Mouse (Mus musculus): ENCODE measurements at regions not wholly inside any gene's neighbourhood (a gene's known extent, or its start where the extent isn't known, plus 50 kb on each side); places are given as distances from the start of the nearest gene placed in this dataset.

DNA sequence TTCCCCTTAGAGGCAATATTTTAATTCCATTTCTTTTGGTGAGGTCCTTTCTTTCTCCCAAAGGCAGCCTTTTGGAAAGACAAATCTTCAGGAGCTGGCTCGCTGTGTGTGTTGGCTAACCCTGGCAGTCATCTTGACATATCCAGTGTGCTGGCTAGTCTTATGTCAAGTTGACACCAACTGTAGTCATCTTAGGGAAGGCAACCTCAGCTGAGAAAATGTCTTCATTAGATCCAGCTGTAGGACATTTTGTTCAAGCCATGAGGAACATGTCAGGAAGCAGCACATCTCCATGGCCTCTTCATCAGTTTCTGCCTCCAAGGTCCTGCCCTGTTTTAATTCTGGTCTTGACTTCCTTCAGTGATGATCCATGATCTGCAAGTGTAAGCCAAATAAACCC lies 192.1 kb upstream of the Tle4 start:
- no peaks in the 10 kb centered on the region for H3K9me3 ChIP-seq (ENCODE audit: control insufficient read depth, low read length)
- DNase-seq (ENCODE audit: low spot score) (no peak), ATAC-seq (replicated peaks; ENCODE audit: low FRiP score) (no peak)
- no peaks in the 10 kb centered on the region for H3K27me3 ChIP-seq (replicated peaks; ENCODE audit: control insufficient read depth, insufficient read depth, low read length)
- 88% methylated on average over 1 of the region's 1 CpGs for WGBS
- no peaks in the 10 kb centered on the region for H3K36me3 ChIP-seq (ENCODE audit: control insufficient read depth, insufficient read depth, low read length)
- H3K4me2 ChIP-seq, result no peak overlapping the region
- H3K27ac ChIP-seq (ENCODE audit: low read depth, low read length), result no peak overlapping the region
- no peak overlapping the region for H3K9ac ChIP-seq (ENCODE audit: low read depth, low read length)
- no peaks in the 10 kb centered on the region for H3K4me1 ChIP-seq (replicated peaks; ENCODE audit: control insufficient read depth, insufficient read depth, low read length)
- no peak overlapping the region for H3K4me3 ChIP-seq (ENCODE audit: low read depth, low read length)

DNA sequence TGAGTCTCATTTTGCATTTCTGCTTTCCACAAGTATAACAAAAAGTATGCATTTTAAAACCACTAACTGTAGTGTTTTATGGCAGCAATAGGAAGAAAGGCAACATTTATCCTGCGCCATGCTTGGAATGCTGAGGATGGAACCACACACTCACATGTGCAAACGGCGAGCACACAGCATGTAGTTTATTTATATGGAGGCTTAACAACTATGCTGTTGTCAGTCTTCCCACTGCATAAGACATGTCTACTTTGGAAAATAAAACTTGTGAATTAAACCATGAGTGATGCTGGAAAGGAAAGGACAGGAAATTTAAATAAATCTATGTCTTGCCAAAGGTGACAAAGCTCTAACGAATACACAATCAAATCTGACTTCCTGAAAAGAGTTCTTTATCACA lies 190.8 kb upstream of the Tle4 start:
- WGBS, result 85% methylated on average over 4 of the region's 4 CpGs
- H3K4me3 ChIP-seq (ENCODE audit: low read depth, low read length), result no peak overlapping the region
- H3K27ac ChIP-seq (ENCODE audit: low read depth, low read length), result no peak overlapping the region
- H3K4me2 ChIP-seq, result no peak overlapping the region
- no peaks in the 10 kb centered on the region for H3K4me1 ChIP-seq (replicated peaks; ENCODE audit: control insufficient read depth, insufficient read depth, low read length)
- no peaks in the 10 kb centered on the region for H3K27me3 ChIP-seq (replicated peaks; ENCODE audit: control insufficient read depth, insufficient read depth, low read length)
- H3K36me3 ChIP-seq (ENCODE audit: control insufficient read depth, insufficient read depth, low read length), result no peaks in the 10 kb centered on the region
- H3K9me3 ChIP-seq (ENCODE audit: control insufficient read depth, low read length), result no peaks in the 10 kb centered on the region
- no peak for DNase-seq (ENCODE audit: low spot score)
- H3K9ac ChIP-seq (ENCODE audit: low read depth, low read length), result no peak overlapping the region
- no peak for ATAC-seq (replicated peaks; ENCODE audit: low FRiP score)

DNA sequence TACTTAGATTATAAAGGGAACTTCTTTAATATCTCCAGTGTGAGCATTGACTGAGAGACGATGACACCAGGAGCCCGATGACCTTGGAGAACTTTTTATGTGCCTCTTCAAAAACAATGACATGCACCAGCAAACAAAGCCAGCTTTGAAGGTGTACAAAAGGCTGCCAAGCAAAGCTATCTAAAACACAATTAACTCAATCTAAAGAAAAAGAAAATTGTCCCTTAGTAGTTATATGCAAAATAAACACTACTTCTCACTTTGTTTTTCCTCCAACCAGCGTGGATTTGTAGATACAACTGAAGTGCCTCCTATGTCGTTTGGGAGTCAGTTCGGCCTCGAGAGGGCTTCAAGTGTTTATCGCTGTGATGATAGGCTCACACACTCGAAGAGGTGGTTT lies 189.0 kb upstream of the Tle4 start:
- Histone ChIP-seq H3K4me1 (replicated peaks; ENCODE audit: control insufficient read depth, insufficient read depth, low read length) (no peaks in the 10 kb centered on the region), H3K4me3 (ENCODE audit: low read depth, low read length) (no peak overlapping the region), H3K27me3 (replicated peaks; ENCODE audit: control insufficient read depth, insufficient read depth, low read length) (no peaks in the 10 kb centered on the region), H3K36me3 (ENCODE audit: control insufficient read depth, insufficient read depth, low read length) (no peaks in the 10 kb centered on the region), H3K9me3 (ENCODE audit: control insufficient read depth, low read length) (no peaks in the 10 kb centered on the region), H3K27ac (ENCODE audit: low read depth, low read length) (no peak overlapping the region), H3K9ac (ENCODE audit: low read depth, low read length) (no peak overlapping the region), H3K4me2 (no peak overlapping the region)
- DNase-seq (ENCODE audit: low spot score), result no peak
- no peak for ATAC-seq (replicated peaks; ENCODE audit: low FRiP score)
- 81% methylated on average over 8 of the region's 8 CpGs for WGBS

DNA sequence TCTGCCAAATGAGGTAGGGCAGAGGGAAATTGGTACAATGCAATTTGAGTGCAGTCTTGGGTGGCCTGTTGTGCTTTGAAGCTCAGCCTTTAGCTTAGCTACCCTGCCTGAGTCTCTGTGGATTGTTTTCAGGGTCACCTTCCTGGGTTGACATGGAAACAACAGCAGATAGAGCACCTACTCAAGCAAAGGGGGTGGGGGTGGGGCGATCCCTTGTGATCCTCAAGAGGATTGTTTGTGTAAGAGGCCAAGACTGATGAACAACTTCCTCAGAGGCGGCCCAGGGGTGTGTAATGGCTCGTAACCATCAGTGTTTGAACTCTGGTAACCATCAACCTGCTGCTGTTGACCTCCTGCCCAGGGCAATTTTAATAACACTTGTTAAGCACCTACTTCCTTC lies 187.8 kb upstream of the Tle4 start:
- DNase-seq (ENCODE audit: low spot score) (no peak), ATAC-seq (replicated peaks; ENCODE audit: low FRiP score) (no peak)
- no peaks in the 10 kb centered on the region for H3K9me3 ChIP-seq (ENCODE audit: control insufficient read depth, low read length)
- no peaks in the 10 kb centered on the region for H3K36me3 ChIP-seq (ENCODE audit: control insufficient read depth, insufficient read depth, low read length)
- no peak overlapping the region for H3K27ac ChIP-seq (ENCODE audit: low read depth, low read length)
- no peak overlapping the region for H3K9ac ChIP-seq (ENCODE audit: low read depth, low read length)
- 38% methylated on average over 3 of the region's 3 CpGs for WGBS
- no peaks in the 10 kb centered on the region for H3K4me1 ChIP-seq (replicated peaks; ENCODE audit: control insufficient read depth, insufficient read depth, low read length)
- no peak overlapping the region for H3K4me3 ChIP-seq (ENCODE audit: low read depth, low read length)
- no peak overlapping the region for H3K4me2 ChIP-seq
- no peaks in the 10 kb centered on the region for H3K27me3 ChIP-seq (replicated peaks; ENCODE audit: control insufficient read depth, insufficient read depth, low read length)

DNA sequence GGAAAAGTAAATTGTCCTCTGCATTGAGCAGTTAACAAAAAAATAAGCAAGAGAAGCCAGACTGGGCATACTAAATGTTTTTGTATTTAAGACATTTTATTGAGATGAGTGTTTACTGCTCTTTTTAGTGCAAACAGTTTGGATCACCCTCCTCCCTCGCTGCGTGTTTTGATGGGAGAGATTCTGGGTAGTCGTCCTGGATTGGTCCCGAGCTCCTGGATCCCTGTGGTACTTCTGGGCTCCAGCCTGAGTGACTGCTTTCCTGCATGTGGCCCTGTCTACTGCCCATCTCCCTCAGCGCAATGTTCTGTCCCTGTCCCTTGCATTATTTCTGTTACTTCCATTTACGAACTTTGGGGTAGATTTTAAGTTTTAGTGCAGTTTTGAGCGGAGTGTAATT lies 179.9 kb upstream of the Tle4 start:
- DNase-seq (ENCODE audit: low spot score), result no peak
- 39% methylated on average over 7 of the region's 7 CpGs for WGBS
- Histone ChIP-seq H3K9ac (ENCODE audit: low read depth, low read length) (no peak overlapping the region), H3K27ac (ENCODE audit: low read depth, low read length) (no peak overlapping the region), H3K4me2 (no peak overlapping the region), H3K36me3 (ENCODE audit: control insufficient read depth, insufficient read depth, low read length) (no peaks in the 10 kb centered on the region), H3K4me1 (replicated peaks; ENCODE audit: control insufficient read depth, insufficient read depth, low read length) (no peaks in the 10 kb centered on the region), H3K9me3 (ENCODE audit: control insufficient read depth, low read length) (no peaks in the 10 kb centered on the region), H3K27me3 (replicated peaks; ENCODE audit: control insufficient read depth, insufficient read depth, low read length) (no peaks in the 10 kb centered on the region), H3K4me3 (ENCODE audit: low read depth, low read length) (no peak overlapping the region)
- ATAC-seq (replicated peaks; ENCODE audit: low FRiP score), result no peak

GRCm38 (mm10) chr19:14777198-14777597 lies 179.3 kb upstream of the Tle4 start:
- no peak overlapping the region for H3K4me2 ChIP-seq
- 17% methylated on average over 10 of the region's 10 CpGs for WGBS
- DNase-seq (ENCODE audit: low spot score), result no peak

DNA sequence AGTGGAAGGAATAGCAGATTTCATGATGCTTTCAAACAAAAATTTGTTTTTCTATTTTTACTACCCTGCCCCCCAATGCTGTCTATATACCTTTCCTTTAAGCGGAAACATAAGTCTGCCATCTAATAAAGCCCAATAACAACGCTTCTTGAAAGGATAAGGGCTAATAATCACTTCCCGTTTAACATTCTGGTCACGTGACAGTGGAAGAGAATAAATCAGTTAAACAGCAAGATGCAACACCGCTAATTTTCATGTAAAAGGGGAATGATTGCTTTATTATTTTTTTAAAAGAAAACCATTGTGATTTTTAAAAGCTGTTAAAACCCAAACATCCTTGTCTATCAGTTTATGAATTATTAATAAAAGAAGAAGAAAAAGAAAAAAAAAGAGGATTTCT lies 178.9 kb upstream of the Tle4 start:
- no peak for DNase-seq (ENCODE audit: low spot score)
- Histone ChIP-seq H3K36me3 (ENCODE audit: control insufficient read depth, insufficient read depth, low read length) (no peaks in the 10 kb centered on the region), H3K9me3 (ENCODE audit: control insufficient read depth, low read length) (no peaks in the 10 kb centered on the region), H3K4me3 (ENCODE audit: low read depth, low read length) (no peak overlapping the region), H3K27ac (ENCODE audit: low read depth, low read length) (no peak overlapping the region), H3K4me1 (replicated peaks; ENCODE audit: control insufficient read depth, insufficient read depth, low read length) (no peaks in the 10 kb centered on the region), H3K9ac (ENCODE audit: low read depth, low read length) (no peak overlapping the region), H3K27me3 (replicated peaks; ENCODE audit: control insufficient read depth, insufficient read depth, low read length) (no peaks in the 10 kb centered on the region), H3K4me2 (no peak overlapping the region)
- ATAC-seq (replicated peaks; ENCODE audit: low FRiP score), result no peak
- WGBS, result 64% methylated on average over 5 of the region's 5 CpGs

More at GRCm38 (mm10) chr19:14777198-14777597, 179.3 kb upstream of the Tle4 start:
- no peaks in the 10 kb centered on the region for H3K36me3 ChIP-seq (ENCODE audit: control insufficient read depth, insufficient read depth, low read length)
- no peaks in the 10 kb centered on the region for H3K9me3 ChIP-seq (ENCODE audit: control insufficient read depth, low read length)
- ATAC-seq (replicated peaks; ENCODE audit: low FRiP score), result no peak
- no peaks in the 10 kb centered on the region for H3K4me1 ChIP-seq (replicated peaks; ENCODE audit: control insufficient read depth, insufficient read depth, low read length)
- no peaks in the 10 kb centered on the region for H3K27me3 ChIP-seq (replicated peaks; ENCODE audit: control insufficient read depth, insufficient read depth, low read length)
- H3K9ac ChIP-seq (ENCODE audit: low read depth, low read length), result no peak overlapping the region
- no peak overlapping the region for H3K4me3 ChIP-seq (ENCODE audit: low read depth, low read length)
- H3K27ac ChIP-seq (ENCODE audit: low read depth, low read length), result no peak overlapping the region

- no peaks in the 10 kb centered on the region for H3K4me1 ChIP-seq (replicated peaks; ENCODE audit: control insufficient read depth, insufficient read depth, low read length)
- H3K9me3 ChIP-seq (ENCODE audit: control insufficient read depth, low read length), result no peaks in the 10 kb centered on the region
- no peak overlapping the region for H3K9ac ChIP-seq (ENCODE audit: low read depth, low read length)
- WGBS, result 63% methylated on average over 2 of the region's 2 CpGs
- H3K27me3 ChIP-seq (replicated peaks; ENCODE audit: control insufficient read depth, insufficient read depth, low read length), result no peaks in the 10 kb centered on the region
- H3K36me3 ChIP-seq (ENCODE audit: control insufficient read depth, insufficient read depth, low read length), result no peaks in the 10 kb centered on the region
- no peak overlapping the region for H3K4me3 ChIP-seq (ENCODE audit: low read depth, low read length)
- ATAC-seq (replicated peaks; ENCODE audit: low FRiP score), result no peak
- no peak overlapping the region for H3K4me2 ChIP-seq
- H3K27ac ChIP-seq (ENCODE audit: low read depth, low read length), result no peak overlapping the region
- DNase-seq (ENCODE audit: low spot score), result no peak
Observed at GRCm38 (mm10) chr19:14772794-14773193, 174.9 kb upstream of the Tle4 start.

DNA sequence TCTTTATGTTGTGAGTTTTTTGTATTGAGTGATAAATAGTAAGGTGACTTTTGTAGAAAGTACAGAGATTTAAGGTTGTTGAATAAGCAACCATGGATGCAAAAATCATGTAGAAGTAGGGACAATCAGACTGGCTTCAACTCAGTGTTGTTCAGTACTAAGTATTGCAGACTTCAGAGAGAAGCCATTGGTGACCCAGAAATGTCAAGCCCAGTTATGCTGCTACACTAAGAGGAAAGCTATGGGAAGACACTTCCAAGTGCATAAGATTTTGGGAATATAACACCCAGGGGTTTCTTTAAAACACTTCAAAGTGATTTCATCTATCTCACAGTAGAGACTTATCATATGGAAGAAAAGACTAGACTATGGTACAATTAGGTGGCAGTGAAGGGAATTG lies 154.8 kb upstream of the Tle4 start:
- H3K9ac ChIP-seq (ENCODE audit: low read depth, low read length), result no peak overlapping the region
- DNase-seq (ENCODE audit: low spot score), result no peak
- H3K4me1 ChIP-seq (replicated peaks; ENCODE audit: control insufficient read depth, insufficient read depth, low read length), result no peaks in the 10 kb centered on the region
- no peak overlapping the region for H3K27ac ChIP-seq (ENCODE audit: low read depth, low read length)
- no peak overlapping the region for H3K4me2 ChIP-seq
- H3K36me3 ChIP-seq (ENCODE audit: control insufficient read depth, insufficient read depth, low read length), result no peaks in the 10 kb centered on the region
- no peak for ATAC-seq (replicated peaks; ENCODE audit: low FRiP score)
- no peak overlapping the region for H3K4me3 ChIP-seq (ENCODE audit: low read depth, low read length)
- no peaks in the 10 kb centered on the region for H3K9me3 ChIP-seq (ENCODE audit: control insufficient read depth, low read length)
- no peaks in the 10 kb centered on the region for H3K27me3 ChIP-seq (replicated peaks; ENCODE audit: control insufficient read depth, insufficient read depth, low read length)

Data from liver, embryonic 11.5 days (tissue).